Mouse (Mus musculus) ovary, adult 2 months (tissue): ENCODE measurements around the gene Eomes. TPM values are rescaled to one million over a fixed set of nuclear protein-coding genes. Genes with fewer than 3 reads are reported as not detected.

ENCODE experiments used
- polyA plus RNA-seq: library from polyadenylated mRNA; depleted of rRNA; stranded (reverse); fragments of >200 nt; gene quantifications from 2 replicates; pipeline ENCODE4 v1.2.3, GENCODE M21; 2012; rRNA removed

Gene Eomes
- 0.35 and 0.37 TPM in 2 replicates for polyA plus RNA-seq

DNA sequence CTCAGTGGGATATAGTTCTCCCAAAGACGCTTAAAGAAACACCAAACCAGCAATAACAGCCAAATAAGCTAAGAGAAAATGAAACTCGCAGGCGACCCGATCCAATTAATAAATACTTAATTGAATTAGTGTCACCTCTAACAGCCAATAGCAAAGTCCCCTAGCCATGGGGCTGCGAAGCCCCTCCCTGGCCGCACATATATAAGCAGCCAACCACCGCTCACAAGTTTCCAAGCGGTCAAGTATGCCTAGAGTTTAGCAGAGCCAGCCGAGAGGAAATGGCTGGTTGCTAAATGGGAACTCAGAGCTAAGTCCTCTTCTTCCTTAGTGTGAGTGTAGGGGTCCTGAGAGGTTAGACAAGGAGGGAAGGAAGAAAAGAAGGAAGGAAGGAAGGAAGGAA, at the start of gene Eomes:
Eomes (plus strand) TSS at position 252 of the 400 bp plus-strand sequence.

GRCm38 (mm10) chr9:118506020-118506403, 28.0 kb downstream of the Eomes start, which contains the start of gene Golga4:
Gene Golga4, plus strand, starts transcription at chr9:118506267.

Other genes with a start within 250 kb of the Eomes start
- gene Golga4, start 28.1 kb downstream of the Eomes start, polyA plus RNA-seq, result 7.1 and 8.9 TPM in 2 replicates
- gene Itga9, start 128.5 kb downstream of the Eomes start, polyA plus RNA-seq, result 58.2 and 72.5 TPM in 2 replicates